Mouse (Mus musculus) kidney, postnatal 36 days (tissue): ENCODE results near the gene Snx1.
A peak's percentile ranks its signal among the peaks of the same experiment; 100 is the strongest.

Experiments
- DNase-seq, 2 experiments: peaks; one replicate each; pipeline ENCODE4 v3.0.0; 2021 to 2022; ENCODE audit warnings: mixed read lengths in 2 of 2

Gene Snx1

GRCm38 (mm10) chr9:66126456-66127192, at the start of gene Snx1, which contains the start of gene Ciao2a:
Snx1 (minus strand) TSS chr9:66126587.
Ciao2a (plus strand) TSS chr9:66126611.
- DNase-seq: peak; percentile 96 to 97

- no peak for DNase-seq
Measured at GRCm38 (mm10) chr9:66174985-66175384, 48.6 kb upstream of the Snx1 start.

GRCm38 (mm10) chr9:66173316-66173855, 47.0 kb upstream of the Snx1 start:
- DNase-seq: no peak

DNA sequence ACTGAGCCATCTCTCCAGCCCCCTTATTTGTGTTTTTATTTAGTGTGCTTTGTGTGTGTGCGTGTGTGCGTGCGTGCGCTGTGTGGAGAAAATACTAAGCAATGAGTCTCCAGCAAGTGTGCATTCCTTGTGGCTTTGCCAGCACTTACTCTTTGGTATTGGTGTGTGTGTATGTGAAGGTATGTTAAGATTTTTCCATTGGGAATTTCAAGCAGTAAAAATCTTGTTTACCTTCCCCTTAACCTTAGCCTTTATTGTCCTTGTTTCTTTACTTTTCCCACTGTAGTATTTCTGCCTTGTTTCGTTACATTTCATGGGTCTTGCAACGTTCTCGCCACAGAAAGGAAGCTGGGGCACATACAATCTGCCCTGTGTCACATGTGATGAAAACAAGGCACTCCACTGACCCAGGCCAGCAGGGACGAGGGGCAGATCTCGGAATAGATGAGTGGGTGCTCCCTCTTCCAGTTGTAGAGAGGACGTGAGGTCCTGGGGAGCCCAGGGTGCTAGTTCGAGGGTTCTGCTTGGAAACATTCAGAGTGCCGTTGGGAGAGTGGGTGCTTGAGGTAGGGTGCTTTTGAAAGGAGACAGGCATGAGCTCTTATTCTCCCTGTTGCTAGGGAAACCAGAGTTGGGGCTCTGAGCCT, 45.0 kb upstream of the Snx1 start:
- DNase-seq: no peak

DNA sequence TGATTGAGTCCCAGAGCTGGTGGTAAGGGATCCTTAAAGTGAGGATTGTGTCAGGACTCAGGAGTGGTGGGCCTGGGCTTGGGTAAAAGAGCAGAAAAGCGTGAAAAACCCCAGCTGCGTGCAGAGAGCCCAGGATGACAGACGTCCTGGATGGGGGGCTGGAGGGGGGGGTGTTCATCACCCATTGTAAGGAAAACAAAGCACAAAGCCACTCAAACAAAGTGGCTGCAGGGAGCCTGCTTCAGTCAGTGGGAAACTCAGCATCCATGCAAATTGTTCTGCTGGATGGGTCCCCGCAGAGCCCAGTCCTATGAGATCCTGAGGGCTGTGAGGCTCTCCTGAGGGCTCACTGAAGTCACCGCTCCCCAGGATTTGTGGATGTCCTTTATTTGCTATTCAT, 44.1 kb upstream of the Snx1 start:
- DNase-seq: no peak

DNA sequence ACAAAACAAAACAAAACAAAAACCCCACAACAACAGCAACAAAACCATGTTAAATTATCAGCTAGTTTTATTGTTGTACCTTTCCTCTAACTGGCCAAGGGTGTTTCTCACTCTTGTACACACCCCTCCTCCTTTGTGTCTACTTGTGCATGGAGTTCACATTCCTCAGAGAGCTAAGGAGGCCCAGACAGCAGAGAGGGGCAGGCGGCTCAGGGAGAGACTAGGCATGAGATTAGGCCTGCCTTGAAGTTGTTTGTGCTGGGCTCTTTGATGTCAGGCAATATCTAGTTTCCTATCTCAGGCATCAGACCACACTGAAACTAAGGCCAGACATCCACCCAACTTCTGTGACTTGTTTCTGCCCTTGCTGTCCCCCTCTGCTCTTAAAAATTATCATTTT, 41.8 kb upstream of the Snx1 start:
- DNase-seq: no peak

DNA sequence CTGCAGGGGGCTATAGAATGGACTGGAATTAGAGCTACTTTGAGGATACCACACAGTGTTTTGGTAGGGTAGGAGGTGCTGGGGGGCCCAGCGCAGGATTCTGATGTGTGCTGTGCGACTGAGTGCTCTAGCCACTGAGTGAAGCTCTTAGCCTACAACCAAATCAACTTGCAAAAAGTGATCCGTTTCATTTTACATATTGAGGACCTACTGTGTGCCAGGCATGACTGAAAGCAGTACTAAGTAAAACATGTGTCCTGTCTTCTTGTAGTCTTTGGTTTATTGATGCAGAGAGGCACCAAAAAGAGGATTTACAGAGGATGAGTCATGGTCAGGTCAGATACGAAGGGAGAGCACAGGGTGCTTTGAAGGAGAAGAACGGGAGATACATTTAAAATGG, 40.8 kb upstream of the Snx1 start:
- no peak for DNase-seq

DNA sequence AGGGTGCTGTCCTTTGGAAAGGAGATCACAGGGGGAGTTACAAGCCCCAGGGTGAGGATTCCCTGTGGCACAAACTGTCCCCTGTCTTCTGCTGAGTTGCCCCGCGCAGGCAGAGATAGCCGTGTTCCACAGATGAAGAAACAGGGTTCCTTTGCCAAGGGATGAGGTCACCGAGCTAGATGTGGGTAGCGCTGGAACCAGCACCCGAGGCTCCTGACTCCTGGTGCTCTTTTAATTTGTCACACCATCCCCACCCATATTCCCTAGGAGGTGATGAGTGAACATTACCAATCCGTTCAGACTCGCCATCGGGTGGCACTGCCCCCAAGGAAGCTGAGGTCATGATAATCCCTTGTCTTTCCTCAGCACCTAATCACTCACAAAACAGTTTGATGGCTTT, 36.6 kb upstream of the Snx1 start:
- no peak for DNase-seq

DNA sequence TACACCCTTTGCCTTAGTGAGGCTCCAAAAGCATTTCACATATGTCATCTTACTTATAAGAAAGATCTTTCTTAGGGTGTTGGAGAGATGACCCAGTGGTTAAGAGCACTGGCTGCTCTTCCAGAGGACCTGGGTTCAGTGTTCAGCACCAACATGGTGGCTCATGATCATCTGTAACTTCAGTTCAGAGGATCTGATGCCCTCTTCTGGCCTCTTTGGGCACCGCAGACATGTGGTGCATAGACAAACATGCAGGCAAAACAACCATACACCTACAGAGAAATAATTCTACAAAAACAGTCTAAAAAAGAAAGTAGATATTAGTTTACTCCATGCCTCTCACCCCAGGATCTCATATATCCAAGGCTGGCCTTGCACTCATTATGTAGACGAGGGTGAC, 33.8 kb upstream of the Snx1 start:
- DNase-seq: no peak

DNA sequence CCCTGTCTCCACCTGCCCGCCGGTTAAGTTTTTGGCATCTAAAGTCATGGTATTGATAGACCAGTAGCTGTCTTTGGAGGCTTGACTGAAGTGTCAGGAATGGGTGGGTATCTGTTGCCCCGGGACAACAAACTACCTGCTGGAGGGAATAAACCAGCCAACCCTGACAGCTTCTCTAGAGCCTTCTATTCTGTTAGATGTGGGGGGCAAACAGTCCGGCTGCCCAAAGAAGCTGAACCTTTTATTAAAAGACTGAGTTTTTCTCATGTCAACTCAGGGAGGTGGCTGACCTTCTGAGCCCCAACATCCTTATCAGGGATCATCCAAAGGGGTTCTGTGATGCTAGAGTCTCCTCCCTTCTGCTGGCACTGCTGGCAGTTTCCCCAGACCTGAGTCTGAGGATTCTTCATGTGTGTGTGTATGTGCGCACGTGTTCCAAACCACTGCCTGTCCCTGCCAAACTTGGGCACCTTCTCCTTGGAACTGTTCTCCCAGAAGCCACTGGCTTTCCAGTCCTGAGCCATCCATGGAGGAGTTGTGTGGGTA, 32.6 kb upstream of the Snx1 start:
- DNase-seq: no peak

- peak; percentile 87 to 96 for DNase-seq
Measured at GRCm38 (mm10) chr9:66157958-66158830, 31.8 kb upstream of the Snx1 start, which contains the start of gene Dapk2. Dapk2 (plus strand) TSS chr9:66158223.

GRCm38 (mm10) chr9:66155534-66155933, 29.1 kb upstream of the Snx1 start:
- DNase-seq: no peak

DNA sequence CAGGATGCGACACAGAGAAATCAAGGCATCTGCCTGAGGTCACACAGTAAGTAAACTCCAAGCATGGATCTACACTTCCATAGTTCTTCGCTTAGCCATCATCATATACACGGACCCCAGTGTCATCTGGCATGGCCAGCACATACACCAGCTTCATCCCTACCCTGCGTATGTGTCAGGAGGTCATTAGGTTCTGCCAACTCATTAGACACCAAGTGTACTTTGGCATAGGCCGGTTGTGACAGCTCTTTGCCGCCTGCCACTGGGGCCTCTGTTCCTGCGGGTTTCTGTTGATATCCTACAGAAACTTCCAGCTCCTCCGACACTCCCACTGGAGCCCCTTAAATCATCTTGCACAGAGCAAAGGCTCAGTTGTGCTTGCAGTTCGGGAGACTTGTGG, 27.6 kb upstream of the Snx1 start:
- no peak for DNase-seq

GRCm38 (mm10) chr9:66153594-66153993, 27.2 kb upstream of the Snx1 start:
- DNase-seq: no peak

DNA sequence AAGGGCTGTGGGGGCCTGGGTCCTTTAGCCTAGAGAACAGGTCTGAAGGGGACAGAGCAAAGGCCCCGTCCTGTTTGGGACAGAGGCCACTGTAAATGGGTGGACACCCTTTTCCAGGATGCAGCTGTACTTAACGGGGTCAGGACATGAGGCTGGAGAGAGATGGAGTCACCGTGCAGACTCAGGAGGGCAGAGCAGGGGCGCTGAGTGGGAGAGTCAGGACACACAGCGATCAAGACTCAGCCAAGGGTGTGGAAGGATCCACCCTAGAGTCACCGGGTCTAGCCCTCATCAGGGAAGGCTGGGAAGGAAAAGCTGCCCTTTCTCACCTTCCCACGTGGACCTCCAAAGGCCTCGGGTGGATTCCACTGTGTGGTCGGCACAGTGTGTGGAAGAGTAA, 25.6 kb upstream of the Snx1 start:
- no peak for DNase-seq

GRCm38 (mm10) chr9:66146141-66146540, 19.8 kb upstream of the Snx1 start:
- DNase-seq: no peak

GRCm38 (mm10) chr9:66144248-66144647, 17.9 kb upstream of the Snx1 start:
- DNase-seq: peak; percentile 69 to 80

GRCm38 (mm10) chr9:66142265-66142664, 15.9 kb upstream of the Snx1 start:
- DNase-seq: no peak

DNA sequence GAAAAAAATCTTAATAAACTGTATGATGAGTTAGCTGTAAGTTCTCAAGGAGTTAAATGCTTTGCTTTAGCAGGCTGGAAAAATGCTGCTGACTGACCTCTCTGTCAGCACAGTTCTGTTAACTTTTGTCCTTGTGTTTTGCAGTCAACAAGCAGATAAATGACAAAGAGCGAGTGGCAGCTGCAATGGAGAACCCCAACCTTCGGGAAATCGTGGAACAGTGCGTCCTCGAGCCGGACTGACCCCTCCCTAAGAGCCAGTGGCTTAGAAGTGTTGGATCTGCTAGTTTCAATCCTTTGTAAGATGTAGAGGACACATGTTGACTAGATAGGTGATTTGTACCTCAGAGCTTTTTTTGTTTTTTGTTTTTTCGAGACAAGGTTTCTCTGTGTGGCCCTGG, 11.8 kb upstream of the Snx1 start:
- DNase-seq: no peak

DNA sequence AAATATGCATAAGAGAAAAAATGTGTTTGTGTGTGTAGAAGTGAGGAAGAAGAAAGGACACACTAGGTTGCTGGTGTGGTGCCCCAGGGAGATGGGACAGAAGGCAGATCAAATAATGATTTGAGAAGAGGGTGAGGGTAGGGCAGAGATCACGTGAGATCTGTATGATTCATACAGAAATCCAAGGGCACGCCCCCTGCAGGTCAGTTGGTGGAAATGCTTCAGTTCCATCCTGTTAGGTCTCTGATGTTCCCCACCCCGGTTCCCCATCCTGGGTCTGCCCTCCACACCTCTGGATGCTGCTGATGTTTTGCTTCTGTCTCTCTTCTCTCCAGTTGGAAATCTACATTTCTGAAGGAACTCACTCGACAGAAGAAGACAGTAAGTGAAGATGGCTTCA, 9.6 kb upstream of the Snx1 start:
- peak in 1 of 2 experiments; percentile 54 for DNase-seq

- DNase-seq: no peak
Measured at GRCm38 (mm10) chr9:66131466-66131865, 5.1 kb upstream of the Snx1 start.

DNA sequence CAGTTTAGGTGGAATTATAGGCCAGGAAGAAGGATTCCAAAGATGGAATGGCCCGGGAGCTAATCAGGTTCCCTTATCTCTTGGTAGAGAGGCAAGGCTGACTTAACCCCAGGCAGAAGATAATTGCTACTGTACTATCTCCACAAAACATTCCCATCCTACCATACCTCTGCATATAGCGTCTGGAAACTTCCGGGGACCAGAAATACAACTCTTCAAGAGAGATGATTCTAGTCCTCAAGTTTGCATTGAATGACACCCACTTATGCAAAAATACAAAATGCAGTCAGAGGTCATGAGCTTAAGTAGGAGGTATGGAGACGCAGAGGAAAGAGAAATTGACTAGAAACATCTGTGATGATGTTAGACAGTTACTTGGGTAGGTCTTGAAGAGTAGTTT, 1.5 kb upstream of the Snx1 start:
- DNase-seq: no peak

DNA sequence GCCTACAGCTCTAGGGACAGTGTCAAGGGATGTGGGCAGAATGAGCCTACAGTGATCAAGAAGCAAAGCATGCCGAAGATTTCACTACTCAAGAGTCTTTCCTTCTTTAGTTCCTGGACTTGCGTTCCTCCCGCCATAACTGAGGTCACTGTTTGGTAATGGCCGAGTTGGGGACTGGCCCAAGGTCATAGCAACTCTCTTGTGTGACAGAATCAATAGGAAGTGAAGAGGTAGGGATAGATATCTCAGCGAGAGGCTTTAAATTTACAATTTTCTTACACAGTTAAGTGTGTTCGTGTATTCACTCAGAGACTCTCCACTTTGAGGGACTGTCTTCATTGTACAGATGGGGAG, 783 bp upstream of the Snx1 start:
- no peak for DNase-seq
